In genomic region chr11:33554123-33554522, GRCm38 (mm10) we compare ENCODE assay signal across 11 mouse cellular contexts. TPM values are rescaled to one million over a fixed set of nuclear protein-coding genes. Genes with fewer than 3 reads are reported as not detected.
DNase-seq lines count a peak whose midpoint lies in the region; ATAC-seq and TF ChIP-seq lines count a peak whose summit lies in the region.
"Had no signal": no experiment of that assay in that cellular context is flagged by ENCODE, and none has a peak within 500 bp of the region (broad histone marks: within the 10 kb centered on the region; RNA-seq: fewer than 3 reads in every experiment).

No protein-coding gene starts in this region.

- H3K9ac ChIP-seq in embryonic facial prominence, embryonic 11.5 days (replicated peaks; ENCODE audit: low read length) = no peak overlapping the region
- H3K9ac ChIP-seq: embryonic facial prominence, embryonic 15.5 days had no signal

- ATAC-seq in embryonic facial prominence, embryonic 11.5 days (replicated peaks; ENCODE audit: insufficient number of reproducible peaks, low FRiP score, low TSS enrichment, low read depth) = no peak

- TF ChIP-seq CTCF in left cerebral cortex, adult 2 months (IDR thresholded peaks at IDR 0.05) = peak; percentile 56

- H3K4me1 ChIP-seq in embryonic facial prominence, embryonic 11.5 days (ENCODE audit: control insufficient read depth, insufficient read depth, low read length) = no peaks in the 10 kb centered on the region
- H3K4me1 ChIP-seq in embryonic facial prominence, embryonic 10.5 days = peaks cover 4% of the 10 kb centered on the region; the same call in 1 of the 2 replicates
- H3K4me1 ChIP-seq: embryonic facial prominence, embryonic 15.5 days had no signal

- DNase-seq in embryonic facial prominence, embryonic 11.5 days (ENCODE audit: low spot score) = peak; percentile 16
- no peak for DNase-seq in embryonic facial prominence, embryonic 10.5 days (ENCODE audit: low spot score)
- DNase-seq in left cerebral cortex, adult 2 months (ENCODE audit: extremely low spot score in 1 of 2, low spot score in 2 of 2) = no peak
- DNase-seq in left cerebral cortex, adult 8-10 months (ENCODE audit: low spot score in 2 of 2) = no peak
- DNase-seq in ES-CJ7 (ENCODE audit: low read depth, low spot score) (peak; percentile 88), adipocyte (ENCODE audit: low spot score) (no peak)
- peak; percentile 17 to 25 for DNase-seq in cerebellum, postnatal 36 days
- DNase-seq in urinary bladder, postnatal 36 days (ENCODE audit: low spot score in 2 of 2) = no peak
- DNase-seq: heart, postnatal 36 days had no signal

- H3K36me3 ChIP-seq in embryonic facial prominence, embryonic 11.5 days (replicated peaks; ENCODE audit: control insufficient read depth, insufficient read depth, low read depth, low read length) = no peaks in the 10 kb centered on the region
- no peaks in the 10 kb centered on the region for H3K36me3 ChIP-seq in embryonic facial prominence, embryonic 10.5 days (replicated peaks)
- H3K36me3 ChIP-seq: embryonic facial prominence, embryonic 15.5 days had no signal

- H3K9me3 ChIP-seq in embryonic facial prominence, embryonic 11.5 days (replicated peaks; ENCODE audit: control insufficient read depth, low read length) = no peaks in the 10 kb centered on the region
- no peaks in the 10 kb centered on the region for H3K9me3 ChIP-seq in embryonic facial prominence, embryonic 10.5 days
- H3K9me3 ChIP-seq: embryonic facial prominence, embryonic 15.5 days had no signal

- H3K27ac ChIP-seq in embryonic facial prominence, embryonic 11.5 days (replicated peaks; ENCODE audit: low read depth, low read length) = no peak overlapping the region
- H3K27ac ChIP-seq in embryonic facial prominence, embryonic 10.5 days (replicated peaks) = no peak overlapping the region
- no peak overlapping the region for H3K27ac ChIP-seq in left cerebral cortex, adult 2 months
- H3K27ac ChIP-seq: embryonic facial prominence, embryonic 15.5 days had no signal

- WGBS in embryonic facial prominence, embryonic 11.5 days = 75% methylated on average over 8 of the region's 8 CpGs
- WGBS in embryonic facial prominence, embryonic 10.5 days = 82% methylated on average over 8 of the region's 8 CpGs

- no peak overlapping the region for H3K4me2 ChIP-seq in embryonic facial prominence, embryonic 11.5 days (ENCODE audit: low read depth, low read length)
- H3K4me2 ChIP-seq: embryonic facial prominence, embryonic 15.5 days had no signal

- intact Hi-C loops in left cerebral cortex, adult 2 months (cut with DNase I) = loop anchor here (1.0 kb wide), 1 partner anchor 378 kb away; no protein-coding TSS in a partner anchor

- H3K4me3 ChIP-seq in embryonic facial prominence, embryonic 11.5 days (ENCODE audit: low read depth, low read length) = no peak overlapping the region
- H3K4me3 ChIP-seq in embryonic facial prominence, embryonic 10.5 days = no peak overlapping the region
- H3K4me3 ChIP-seq in left cerebral cortex, adult 2 months = no peak overlapping the region
- H3K4me3 ChIP-seq: embryonic facial prominence, embryonic 15.5 days had no signal

- no peaks in the 10 kb centered on the region for H3K27me3 ChIP-seq in embryonic facial prominence, embryonic 11.5 days (ENCODE audit: control insufficient read depth, insufficient read depth, low read length)
- H3K27me3 ChIP-seq in embryonic facial prominence, embryonic 10.5 days (replicated peaks; ENCODE audit: low read depth, poor library complexity, severe bottlenecking) = no peaks in the 10 kb centered on the region
- H3K27me3 ChIP-seq: embryonic facial prominence, embryonic 15.5 days had no signal

RNA-seq across cellular contexts. Expression of gene Gabrp, which starts 24.6 kb away (rescaled TPM):
- 2.7 and 3.0 TPM in 2 replicates for polyA plus RNA-seq in embryonic facial prominence, embryonic 11.5 days (2014; fragmentation: Nextera tagmentation; extraction: Ambion mirVana)
- 0.60 and 1.8 TPM in 2 replicates for polyA plus RNA-seq in embryonic facial prominence, embryonic 10.5 days (2016; fragmentation: Nextera tagmentation; extraction: Ambion mirVana)
- not detected for total RNA-seq in left cerebral cortex, adult 2 months (2021)
- not detected for total RNA-seq in left cerebral cortex, adult 8-10 months (2022)
- total RNA-seq: heart, postnatal 36 days had no signal

RNA-seq across cellular contexts. Expression of gene Ranbp17, which starts 40.6 kb away (rescaled TPM):
- polyA plus RNA-seq in embryonic facial prominence, embryonic 11.5 days (2014; fragmentation: Nextera tagmentation; extraction: Ambion mirVana) = 10.4 and 13.3 TPM in 2 replicates
- polyA plus RNA-seq in embryonic facial prominence, embryonic 10.5 days (2016; fragmentation: Nextera tagmentation; extraction: Ambion mirVana) = 9.1 and 12.4 TPM in 2 replicates
- total RNA-seq in left cerebral cortex, adult 2 months (2021) = 1 to 10 TPM; 7.4 to 7.6 TPM
- total RNA-seq in left cerebral cortex, adult 8-10 months (2022) = 1 to 10 TPM; 7.0 to 9.7 (median 9.3) TPM

RNA-seq across cellular contexts. Expression of gene D130052B06Rik, which starts 45.0 kb away (rescaled TPM):
- 0.08 and 0.11 TPM in 2 replicates for polyA plus RNA-seq in embryonic facial prominence, embryonic 11.5 days (2014; fragmentation: Nextera tagmentation; extraction: Ambion mirVana)
- polyA plus RNA-seq in embryonic facial prominence, embryonic 10.5 days (2016; fragmentation: Nextera tagmentation; extraction: Ambion mirVana) = 0.16 TPM in 1 of 2 replicates, not detected in the other
- not detected for total RNA-seq in left cerebral cortex, adult 2 months (2021)
- total RNA-seq in left cerebral cortex, adult 8-10 months (2022) = not detected
- total RNA-seq: heart, postnatal 36 days had no signal
- polyA plus RNA-seq: embryonic facial prominence, embryonic 15.5 days; liver, embryonic 16.5 days had no signal

Comparison
In these comparisons a context has a peak if more than half of its experiments do, and no peak if none do; other contexts are left out.
1. DNase-seq: peak in embryonic facial prominence, embryonic 11.5 days (single experiment), ES-CJ7 (single experiment) and cerebellum, postnatal 36 days (2 of 2); none in embryonic facial prominence, embryonic 10.5 days (single experiment), left cerebral cortex, adult 2 months (0 of 2), left cerebral cortex, adult 8-10 months (0 of 2), adipocyte (single experiment) and urinary bladder, postnatal 36 days (0 of 2).